Mouse (Mus musculus): ENCODE measurements around the gene Cabp4. TPM values are rescaled to one million over a fixed set of nuclear protein-coding genes. Genes with fewer than 3 reads are reported as not detected.
"Not testable (repeated sequence)": the region's sequence is repeated elsewhere in the genome, so short reads cannot be mapped to it uniquely, and the experiment has no call there.

Cabp4 gene
- polyA plus RNA-seq, 1 experiment from 2014 or later: not detected

DNA sequence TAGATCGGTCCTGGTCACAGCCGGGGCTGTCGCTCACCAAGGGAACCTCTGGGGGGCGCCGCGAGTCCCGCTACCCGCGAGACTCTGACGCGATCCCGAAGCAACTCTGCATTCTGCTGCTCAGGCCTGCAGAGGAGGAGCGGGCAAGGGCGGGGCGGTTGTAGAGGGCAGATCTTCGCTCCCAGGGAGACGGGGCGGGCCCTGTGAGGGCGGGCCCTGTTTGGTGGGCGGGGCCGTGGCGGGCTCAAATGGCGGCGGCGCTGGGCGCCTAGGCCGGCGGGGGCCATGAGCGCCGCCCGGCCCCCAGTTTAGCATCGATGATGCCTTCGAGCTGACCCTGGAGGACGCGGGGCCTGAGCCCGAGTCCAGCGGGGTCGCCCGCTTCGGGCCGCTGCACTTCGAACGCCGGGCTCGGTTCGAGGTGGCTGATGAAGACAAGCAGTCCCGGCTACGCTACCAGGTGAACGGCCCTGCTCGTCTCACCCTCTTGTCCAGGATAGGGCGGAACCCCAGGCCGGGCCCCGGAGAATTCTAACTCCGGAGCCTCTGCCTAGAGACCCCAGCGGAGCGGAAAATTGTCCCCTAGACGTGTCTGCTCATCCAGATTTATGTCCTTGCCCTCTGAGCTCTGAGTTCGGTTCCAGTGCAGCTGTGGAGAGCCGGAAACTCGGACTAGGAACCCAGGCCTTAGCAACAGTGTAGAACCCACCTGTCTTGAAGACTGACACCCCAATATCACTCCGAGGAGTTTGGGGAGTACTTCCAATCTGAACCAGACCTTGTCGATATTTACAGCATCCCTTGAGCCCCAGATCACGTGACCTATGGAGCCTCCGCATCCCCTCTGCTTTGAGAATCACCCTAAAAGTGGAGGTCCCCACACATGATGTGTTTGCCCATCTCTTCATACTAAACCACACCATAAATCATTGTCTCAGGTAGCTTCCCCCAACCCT lies 17.8 kb downstream of the Cabp4 start, which contains the start of gene Aip:
Aip (minus strand) TSS at position 118 of the 956 bp plus-strand sequence.
- Histone ChIP-seq H3K4me3 (ENCODE audit: low read depth, low read length) (peak within 1 kb of the TSS; percentile 60), H3K27me3 (ENCODE audit: control insufficient read depth, insufficient read depth, low read length) (no peaks in the 10 kb centered on the region), H3K4me1 (ENCODE audit: control insufficient read depth, insufficient read depth, low read length) (peaks cover 12% of the 10 kb centered on the region), H3K27ac (replicated peaks; ENCODE audit: low read depth, low read length) (no peak within 1 kb of the TSS), H3K36me3 (ENCODE audit: control insufficient read depth, insufficient read depth, low read length) (peaks cover 5% of the 10 kb centered on the region; the same call in 1 of the 2 replicates), H3K9ac (ENCODE audit: low read length) (peak within 1 kb of the TSS; percentile 71), H3K9me3 (ENCODE audit: control insufficient read depth, low read length) (no peaks in the 10 kb centered on the region), H3K4me2 (ENCODE audit: low read depth, severe bottlenecking) (peak within 1 kb of the TSS; percentile 65)
- peak; percentile 92 for ATAC-seq (ENCODE audit: insufficient number of reproducible peaks, low FRiP score, low TSS enrichment, low read depth)
- DNase-seq (ENCODE audit: low spot score): peak; percentile 99
- WGBS: under 1% methylated on average over 45 of the region's 64 CpGs

- Histone ChIP-seq H3K4me1 (ENCODE audit: control insufficient read depth, insufficient read depth, low read length) (peaks cover 15% of the 10 kb centered on the region), H3K4me2 (ENCODE audit: low read depth, severe bottlenecking) (peak overlapping the region; percentile 65), H3K4me3 (ENCODE audit: low read depth, low read length) (peak overlapping the region; percentile 60)
- WGBS: 22% methylated on average over 4 of the region's 4 CpGs
- not testable (repeated sequence) for H3K27me3 ChIP-seq (ENCODE audit: control insufficient read depth, insufficient read depth, low read length); DNase-seq (ENCODE audit: low spot score); H3K27ac ChIP-seq (replicated peaks; ENCODE audit: low read depth, low read length); H3K9me3 ChIP-seq (ENCODE audit: control insufficient read depth, low read length); H3K9ac ChIP-seq (ENCODE audit: low read length); H3K36me3 ChIP-seq (ENCODE audit: control insufficient read depth, insufficient read depth, low read length)
- peak; percentile 10; the same call in 1 of the 2 replicates for ATAC-seq (ENCODE audit: insufficient number of reproducible peaks, low FRiP score, low TSS enrichment, low read depth)
Observed at GRCm38 (mm10) chr19:4125268-4125667, 18.6 kb downstream of the Cabp4 start.

DNA sequence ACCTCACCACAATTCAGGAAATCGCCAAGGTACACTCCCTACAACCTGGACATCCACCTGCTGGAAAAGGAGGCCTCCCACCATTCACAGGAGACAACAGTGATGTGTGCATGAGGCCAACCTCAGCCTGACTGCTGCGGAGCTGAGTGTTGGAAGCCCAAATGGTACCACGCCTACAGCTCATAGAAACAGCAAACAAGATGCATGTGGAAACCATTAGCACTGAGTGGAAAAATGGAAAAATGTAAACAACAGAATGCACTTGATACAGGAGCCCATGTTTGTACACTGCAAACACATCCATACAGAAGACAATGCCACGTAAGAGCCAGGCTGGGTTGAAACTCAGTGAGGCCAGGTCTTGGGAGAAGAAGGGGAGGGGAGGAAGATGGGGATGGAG lies 19.4 kb downstream of the Cabp4 start:
- DNase-seq (ENCODE audit: low spot score): no peak
- Histone ChIP-seq H3K9ac (ENCODE audit: low read length) (0 out of 2 replicates have a peak overlapping the region, but pooled peaks have one; percentile 34), H3K27ac (replicated peaks; ENCODE audit: low read depth, low read length) (no peak overlapping the region), H3K9me3 (ENCODE audit: control insufficient read depth, low read length) (no peaks in the 10 kb centered on the region), H3K4me2 (ENCODE audit: low read depth, severe bottlenecking) (no peak overlapping the region), H3K4me3 (ENCODE audit: low read depth, low read length) (no peak overlapping the region), H3K27me3 (ENCODE audit: control insufficient read depth, insufficient read depth, low read length) (no peaks in the 10 kb centered on the region), H3K36me3 (ENCODE audit: control insufficient read depth, insufficient read depth, low read length) (peaks cover 5% of the 10 kb centered on the region; the same call in 1 of the 2 replicates), H3K4me1 (ENCODE audit: control insufficient read depth, insufficient read depth, low read length) (peaks cover 15% of the 10 kb centered on the region)
- no peak for ATAC-seq (ENCODE audit: insufficient number of reproducible peaks, low FRiP score, low TSS enrichment, low read depth)
- WGBS: 79% methylated on average over 4 of the region's 4 CpGs

DNA sequence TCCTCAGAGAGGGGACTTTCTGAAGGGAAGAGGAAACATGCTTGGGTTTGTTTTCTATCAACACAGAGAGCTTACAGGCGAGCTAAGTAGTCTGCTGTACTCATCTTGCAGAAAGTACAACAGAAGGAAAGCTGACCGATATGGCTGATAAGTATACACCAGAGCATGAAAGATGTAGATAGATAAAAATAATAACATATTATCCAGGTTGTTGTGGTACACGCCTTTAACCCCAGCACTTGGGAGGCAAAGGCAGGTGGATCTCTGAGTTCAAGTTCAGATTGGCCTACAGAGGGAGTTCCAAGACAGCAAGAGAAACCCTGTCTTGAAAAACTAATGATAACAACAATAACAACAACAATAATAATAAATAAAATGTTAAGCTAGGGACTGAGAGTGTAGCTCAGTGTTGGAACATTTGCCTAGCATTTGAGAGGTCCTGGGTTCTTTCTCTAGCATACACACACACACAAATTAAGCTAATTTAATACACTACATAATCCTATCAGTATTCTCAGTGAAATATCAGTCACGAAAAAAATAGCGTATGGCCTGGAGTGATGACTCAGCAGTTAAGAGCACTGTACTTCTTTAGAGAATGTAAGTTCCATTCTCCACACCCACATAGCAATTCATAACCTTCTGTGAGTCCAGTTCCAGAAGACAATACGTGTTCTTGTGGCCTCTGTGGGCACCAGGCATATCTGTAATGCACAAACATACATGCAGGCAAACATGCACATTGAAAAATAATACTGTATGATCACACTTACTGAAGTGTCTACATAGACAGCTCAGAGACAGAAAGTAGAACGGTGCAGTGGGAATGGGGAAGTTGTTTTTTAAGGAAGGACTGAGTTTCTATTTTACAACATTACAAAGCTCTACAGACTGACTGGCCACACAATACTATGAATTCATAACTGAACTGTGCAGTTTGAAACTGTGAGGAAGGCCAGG lies 21.1 kb downstream of the Cabp4 start:
- H3K4me1 ChIP-seq (ENCODE audit: control insufficient read depth, insufficient read depth, low read length): peaks cover 15% of the 10 kb centered on the region
- H3K27ac ChIP-seq (replicated peaks; ENCODE audit: low read depth, low read length): no peak overlapping the region
- peaks cover 4% of the 10 kb centered on the region; the same call in 1 of the 2 replicates for H3K36me3 ChIP-seq (ENCODE audit: control insufficient read depth, insufficient read depth, low read length)
- H3K9me3 ChIP-seq (ENCODE audit: control insufficient read depth, low read length): no peaks in the 10 kb centered on the region
- no peak overlapping the region for H3K9ac ChIP-seq (ENCODE audit: low read length)
- H3K4me2 ChIP-seq (ENCODE audit: low read depth, severe bottlenecking): no peak overlapping the region
- 88% methylated on average over 7 of the region's 7 CpGs for WGBS
- DNase-seq (ENCODE audit: low spot score): no peak
- no peaks in the 10 kb centered on the region for H3K27me3 ChIP-seq (ENCODE audit: control insufficient read depth, insufficient read depth, low read length)
- ATAC-seq (ENCODE audit: insufficient number of reproducible peaks, low FRiP score, low TSS enrichment, low read depth): no peak
- H3K4me3 ChIP-seq (ENCODE audit: low read depth, low read length): no peak overlapping the region

DNA sequence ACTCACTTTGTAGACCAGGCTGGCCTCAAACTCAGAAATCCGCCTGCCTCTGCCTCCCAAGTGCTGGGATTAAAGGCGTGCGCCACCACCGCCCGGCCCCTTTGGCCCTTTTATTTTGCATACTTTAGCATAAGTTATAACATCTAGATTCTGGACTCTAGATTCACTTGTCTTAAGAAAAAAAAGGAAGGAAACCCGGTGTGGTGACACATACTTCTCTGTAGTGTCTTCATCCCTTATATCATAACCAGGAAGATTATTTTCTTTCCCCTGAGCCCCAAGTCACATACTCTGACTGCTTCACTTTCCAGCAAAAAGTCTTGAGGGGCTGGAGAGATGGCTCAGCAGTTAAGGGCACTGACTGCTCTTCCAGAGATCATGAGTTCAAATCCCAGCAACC lies 21.9 kb downstream of the Cabp4 start:
- not testable (repeated sequence) for H3K4me3 ChIP-seq (ENCODE audit: low read depth, low read length)

DNA sequence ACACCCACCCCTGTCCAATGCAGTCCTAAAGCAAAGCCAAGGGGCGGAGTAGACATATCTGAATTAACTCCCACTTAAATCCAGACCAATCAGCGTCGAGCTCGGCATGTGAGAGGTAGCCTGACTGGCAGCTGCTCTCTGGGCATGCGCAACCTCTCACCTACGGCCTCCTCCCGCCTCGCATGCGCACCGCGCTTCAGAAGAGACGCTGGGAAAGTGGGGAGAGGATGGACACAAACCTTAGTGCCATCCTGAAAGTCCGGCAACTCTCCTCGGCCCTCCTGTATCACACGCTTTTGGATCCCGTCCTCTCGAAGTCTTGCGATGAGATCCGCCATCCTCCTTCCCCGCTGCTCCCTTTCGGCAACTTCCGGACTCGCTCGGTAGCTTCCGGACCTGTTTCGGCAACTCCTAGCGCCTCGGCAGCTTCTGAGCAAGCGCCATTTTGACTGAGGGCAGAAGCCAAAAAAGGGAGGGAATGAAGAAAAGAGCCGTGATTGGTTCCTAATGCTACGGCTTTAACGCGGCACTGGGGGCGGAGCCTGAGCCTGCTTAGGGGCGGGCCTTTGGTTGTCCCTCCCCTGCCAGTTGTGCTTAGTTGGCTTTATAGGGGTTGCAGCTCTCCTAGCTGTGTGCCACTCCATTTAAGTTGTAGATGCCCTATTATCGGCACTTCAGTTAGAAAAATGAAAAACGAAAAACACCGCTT lies 22.6 kb downstream of the Cabp4 start:
- H3K36me3 ChIP-seq (ENCODE audit: control insufficient read depth, insufficient read depth, low read length): 0 out of 2 replicates have a peak, but pooled peaks cover 2% of the 10 kb centered on the region
- peak overlapping the region; percentile 36 for H3K4me3 ChIP-seq (ENCODE audit: low read depth, low read length)
- H3K4me1 ChIP-seq (ENCODE audit: control insufficient read depth, insufficient read depth, low read length): 0 out of 2 replicates have a peak, but pooled peaks cover 8% of the 10 kb centered on the region
- H3K4me2 ChIP-seq (ENCODE audit: low read depth, severe bottlenecking): peak overlapping the region; percentile 43
- WGBS: 3% methylated on average over 38 of the region's 38 CpGs
- DNase-seq (ENCODE audit: low spot score) (peak; percentile 98), ATAC-seq (ENCODE audit: insufficient number of reproducible peaks, low FRiP score, low TSS enrichment, low read depth) (peak; percentile 81)
- no peaks in the 10 kb centered on the region for H3K9me3 ChIP-seq (ENCODE audit: control insufficient read depth, low read length)
- peak overlapping the region; percentile 49 for H3K27ac ChIP-seq (replicated peaks; ENCODE audit: low read depth, low read length)
- H3K9ac ChIP-seq (ENCODE audit: low read length): peak overlapping the region; percentile 69
- H3K27me3 ChIP-seq (ENCODE audit: control insufficient read depth, insufficient read depth, low read length): no peaks in the 10 kb centered on the region

More for the DNA sequence above, 21.9 kb downstream of the Cabp4 start:
- not testable (repeated sequence) for ATAC-seq (ENCODE audit: insufficient number of reproducible peaks, low FRiP score, low TSS enrichment, low read depth); H3K9ac ChIP-seq (ENCODE audit: low read length); H3K27ac ChIP-seq (replicated peaks; ENCODE audit: low read depth, low read length); H3K36me3 ChIP-seq (ENCODE audit: control insufficient read depth, insufficient read depth, low read length); H3K27me3 ChIP-seq (ENCODE audit: control insufficient read depth, insufficient read depth, low read length); H3K9me3 ChIP-seq (ENCODE audit: control insufficient read depth, low read length); H3K4me2 ChIP-seq (ENCODE audit: low read depth, severe bottlenecking); DNase-seq (ENCODE audit: low spot score)
- 67% methylated on average over 6 of the region's 6 CpGs for WGBS
- peaks cover 14% of the 10 kb centered on the region for H3K4me1 ChIP-seq (ENCODE audit: control insufficient read depth, insufficient read depth, low read length)

DNA sequence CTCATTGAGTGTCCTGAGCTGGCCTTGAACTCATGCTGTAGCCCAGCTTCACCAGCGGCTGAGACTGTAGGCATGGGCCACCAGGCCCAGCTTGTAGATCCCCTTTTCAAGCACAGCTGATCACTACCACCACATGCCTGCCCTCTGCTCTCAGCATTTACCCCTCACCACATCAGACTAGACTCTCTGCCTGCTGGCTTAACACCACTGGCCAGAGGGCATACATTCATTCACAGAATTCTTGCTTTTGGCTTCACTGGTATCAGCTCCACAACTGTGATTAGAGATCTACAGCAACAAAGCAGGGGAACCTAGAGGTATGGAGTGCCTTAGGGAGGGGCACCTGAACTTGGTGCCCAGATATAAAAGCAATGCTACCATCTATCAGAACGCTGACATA lies 23.3 kb downstream of the Cabp4 start:
- Histone ChIP-seq H3K4me3 (ENCODE audit: low read depth, low read length) (no peak overlapping the region), H3K27me3 (ENCODE audit: control insufficient read depth, insufficient read depth, low read length) (no peaks in the 10 kb centered on the region), H3K27ac (replicated peaks; ENCODE audit: low read depth, low read length) (no peak overlapping the region), H3K4me2 (ENCODE audit: low read depth, severe bottlenecking) (peak overlapping the region; percentile 43), H3K9me3 (ENCODE audit: control insufficient read depth, low read length) (no peaks in the 10 kb centered on the region), H3K4me1 (ENCODE audit: control insufficient read depth, insufficient read depth, low read length) (0 out of 2 replicates have a peak, but pooled peaks cover 8% of the 10 kb centered on the region), H3K36me3 (ENCODE audit: control insufficient read depth, insufficient read depth, low read length) (0 out of 2 replicates have a peak, but pooled peaks cover 2% of the 10 kb centered on the region), H3K9ac (ENCODE audit: low read length) (no peak overlapping the region)
- DNase-seq (ENCODE audit: low spot score) (no peak), ATAC-seq (ENCODE audit: insufficient number of reproducible peaks, low FRiP score, low TSS enrichment, low read depth) (no peak)
- WGBS: 96% methylated on average over 2 of the region's 2 CpGs

All from limb, embryonic 11.5 days (tissue).